Mouse (Mus musculus): ENCODE measurements at regions not wholly inside any gene's neighbourhood (a gene's known extent, or its start where the extent isn't known, plus 50 kb on each side); places are given as distances from the start of the nearest gene placed in this dataset.

- Histone ChIP-seq H3K27me3 (ENCODE audit: control insufficient read depth in 1 of 2, insufficient read depth in 2 of 2, low read length in 2 of 2) (no peaks in the 10 kb centered on the region), H3K79me2 (ENCODE audit: control insufficient read depth, insufficient read depth, low read length, poor library complexity) (no peaks in the 10 kb centered on the region), H3K9ac (ENCODE audit: control insufficient read depth, low read depth, low read length, poor library complexity, severe bottlenecking) (no peak overlapping the region), H3K36me3 (ENCODE audit: control insufficient read depth in 1 of 2, insufficient read depth in 2 of 2, low read length in 2 of 2) (no peaks in the 10 kb centered on the region), H3K4me1 (ENCODE audit: control insufficient read depth in 1 of 2, insufficient read depth in 2 of 2, low read length in 2 of 2) (no peaks in the 10 kb centered on the region), H3K27ac (ENCODE audit: control insufficient read depth, low read depth, low read length) (no peak overlapping the region), H3K9me3 (replicated peaks; ENCODE audit: insufficient read depth, low read length) (no peaks in the 10 kb centered on the region), H3K4me3 (ENCODE audit: control insufficient read depth in 1 of 2, insufficient read depth in 1 of 2, low read depth in 2 of 2, low read length in 2 of 2) (no peak overlapping the region)
- TF ChIP-seq UBTF (IDR thresholded peaks at IDR 0.05; ENCODE audit: borderline replicate concordance, insufficient read depth, low read depth, low read length) = no peak
- TF ChIP-seq MAZ (IDR thresholded peaks at IDR 0.05; ENCODE audit: low read depth, low read length) = no peak
- TF ChIP-seq GABPA (IDR thresholded peaks at IDR 0.05; ENCODE audit: low read depth, low read length) = no peak
- TF ChIP-seq ELF1 (IDR thresholded peaks at IDR 0.05; ENCODE audit: low read depth, low read length) = no peak
- TF ChIP-seq NRF1 (IDR thresholded peaks at IDR 0.05; ENCODE audit: insufficient read depth, low read depth, low read length, poor library complexity, severe bottlenecking) = no peak
- no peak for TF ChIP-seq POLR2AphosphoS2 (IDR thresholded peaks at IDR 0.05; ENCODE audit: low read length)
- no peak for TF ChIP-seq RCOR1 (IDR thresholded peaks at IDR 0.05; ENCODE audit: low read depth, low read length)
- no peak for TF ChIP-seq BHLHE40 (IDR thresholded peaks at IDR 0.05; ENCODE audit: borderline replicate concordance, low read depth, low read length)
- TF ChIP-seq TCF12 (IDR thresholded peaks at IDR 0.05; ENCODE audit: low read depth, low read length) = no peak
- TF ChIP-seq MAX (IDR thresholded peaks at IDR 0.05; ENCODE audit: low read length) = no peak
- TF ChIP-seq ZMIZ1 (IDR thresholded peaks at IDR 0.05; ENCODE audit: low read depth, low read length) = no peak
- no peak for TF ChIP-seq POLR2A (IDR thresholded peaks at IDR 0.05; ENCODE audit: control insufficient read depth in 1 of 2, insufficient read depth in 1 of 2, low read depth in 1 of 2, low read length in 2 of 2, poor library complexity in 1 of 2)
- no peak for TF ChIP-seq GATA1 (IDR thresholded peaks at IDR 0.05; ENCODE audit: low read depth, low read length)
- no peak for TF ChIP-seq E2F4 (IDR thresholded peaks at IDR 0.05; ENCODE audit: borderline replicate concordance, low read depth, low read length)
- DNase-seq (ENCODE audit: low read depth, low spot score) = no peak
Observed at GRCm38 (mm10) chr15:62644744-62645143, 1200.2 kb downstream of the Gsdmc2 start.

GRCm38 (mm10) chr15:62644296-62644695, 1200.7 kb downstream of the Gsdmc2 start:
- Histone ChIP-seq H3K27me3 (ENCODE audit: control insufficient read depth in 1 of 2, insufficient read depth in 2 of 2, low read length in 2 of 2) (no peaks in the 10 kb centered on the region), H3K4me1 (ENCODE audit: control insufficient read depth in 1 of 2, insufficient read depth in 2 of 2, low read length in 2 of 2) (no peaks in the 10 kb centered on the region), H3K36me3 (ENCODE audit: control insufficient read depth in 1 of 2, insufficient read depth in 2 of 2, low read length in 2 of 2) (no peaks in the 10 kb centered on the region), H3K79me2 (ENCODE audit: control insufficient read depth, insufficient read depth, low read length, poor library complexity) (no peaks in the 10 kb centered on the region), H3K9ac (ENCODE audit: control insufficient read depth, low read depth, low read length, poor library complexity, severe bottlenecking) (no peak overlapping the region), H3K4me3 (ENCODE audit: control insufficient read depth in 1 of 2, insufficient read depth in 1 of 2, low read depth in 2 of 2, low read length in 2 of 2) (no peak overlapping the region), H3K27ac (ENCODE audit: control insufficient read depth, low read depth, low read length) (no peak overlapping the region), H3K9me3 (replicated peaks; ENCODE audit: insufficient read depth, low read length) (no peaks in the 10 kb centered on the region)
- no peak for DNase-seq (ENCODE audit: low read depth, low spot score)
- TF ChIP-seq HCFC1 (IDR thresholded peaks at IDR 0.05; ENCODE audit: low read depth, low read length) (no peak), ELF1 (IDR thresholded peaks at IDR 0.05; ENCODE audit: low read depth, low read length) (no peak), POLR2A (IDR thresholded peaks at IDR 0.05; ENCODE audit: control insufficient read depth in 1 of 2, insufficient read depth in 1 of 2, low read depth in 1 of 2, low read length in 2 of 2, poor library complexity in 1 of 2) (no peak), EP300 (IDR thresholded peaks at IDR 0.05; ENCODE audit: low read depth in 1 of 2, low read length in 2 of 2) (no peak)
